Mouse (Mus musculus) CH12.LX (cell line): ENCODE measurements at regions not wholly inside any gene's neighbourhood (a gene's known extent, or its start where the extent isn't known, plus 50 kb on each side); places are given as distances from the start of the nearest gene placed in this dataset.

Experiments used
- CHD1 ChIP-seq: IDR thresholded peaks from 2 replicates; pipeline ENCODE4 v1.6.1; 2012; ENCODE audit warnings: low read depth, low read length, improper control_type of control experiment, inconsistent platforms
- EP300 ChIP-seq: IDR thresholded peaks from 2 replicates; pipeline ENCODE4 v1.6.1; 2011; ENCODE audit warnings: low read length, improper control_type of control experiment

DNA sequence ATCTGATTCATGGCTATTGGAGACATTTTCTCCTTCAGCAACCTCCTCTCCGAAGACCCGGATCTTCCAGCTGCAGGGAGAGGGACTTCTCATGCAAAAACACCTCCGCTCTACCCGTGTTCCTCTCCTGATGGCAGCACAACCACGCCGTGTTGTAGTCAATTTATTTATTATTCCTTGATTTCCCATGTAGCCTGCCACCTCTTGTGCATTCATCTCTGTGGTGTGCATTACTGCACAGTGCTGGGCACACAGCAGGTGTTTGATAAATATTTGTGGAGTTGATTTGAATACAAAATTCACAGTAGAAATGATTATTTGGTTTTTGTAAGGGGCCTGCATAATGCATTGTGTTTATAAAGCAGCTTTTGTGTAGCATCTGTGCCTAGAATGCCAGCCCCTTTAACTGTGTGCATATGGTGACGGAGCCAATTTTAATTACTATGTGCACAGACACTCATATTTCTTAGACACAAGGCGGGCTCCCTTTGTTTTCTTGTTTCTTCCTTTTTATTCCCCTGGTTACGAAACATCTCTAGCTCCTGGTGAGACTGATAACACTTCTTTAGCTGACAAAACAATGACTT is 124.4 kb upstream of the Chd6 start:
- TF ChIP-seq CHD1 (no peak), EP300 (no peak)
